Mouse (Mus musculus) bone marrow, adult 2 months (tissue): ENCODE measurements around the gene Mad2l2.

Experiments
- CTCF ChIP-seq: fragments of 200-500 bp; IDR thresholded peaks from 2 replicates; pipeline ENCODE4 v1.5.1; 2011; ENCODE audit warnings: low read length, control low read depth; ENCODE audit not compliant: control insufficient read depth, insufficient read depth
- POLR2A ChIP-seq: fragments of 200-500 bp; IDR thresholded peaks from 2 replicates; pipeline ENCODE4 v1.6.1; 2011; ENCODE audit warnings: low read depth, mild to moderate bottlenecking, control low read depth, low read length, borderline replicate concordance; ENCODE audit not compliant: control insufficient read depth

DNA sequence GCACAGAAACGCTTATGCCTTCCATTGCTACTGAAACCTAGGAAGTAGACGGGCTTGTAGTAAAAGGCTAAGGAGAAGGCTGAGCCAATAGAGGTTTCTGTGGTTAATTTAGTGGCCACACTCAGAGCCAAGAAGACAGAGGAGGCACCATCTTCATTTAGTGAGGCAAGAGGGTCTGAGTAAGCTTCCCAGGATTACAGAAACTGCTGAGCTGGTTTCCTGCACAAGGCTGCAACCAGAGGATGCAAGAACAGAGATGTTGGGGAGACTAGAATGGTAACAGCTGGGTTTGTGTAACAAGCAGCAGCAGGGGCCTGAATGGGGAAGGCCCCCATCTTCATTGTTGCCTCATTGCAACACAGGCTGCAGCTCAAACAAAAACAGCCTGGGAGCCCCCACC, 1.5 kb upstream of the Mad2l2 start:
- TF ChIP-seq CTCF (no peak), POLR2A (no peak)
